Mouse (Mus musculus) megakaryocyte, adult 5-6 weeks (primary cell): ENCODE measurements at regions not wholly inside any gene's neighbourhood (a gene's known extent, or its start where the extent isn't known, plus 50 kb on each side); places are given as distances from the start of the nearest gene placed in this dataset.

Source experiments
- ATAC-seq: 2 replicates; pipeline ENCODE4 v1.8.0; 2016; ENCODE audit warnings: mild to moderate bottlenecking, inconsistent platforms; ENCODE audit not compliant: poor library complexity, severe bottlenecking

- no peak for ATAC-seq
Observed at GRCm38 (mm10) chr5:24237201-24237600, 72.4 kb downstream of the Nupl2 start.

DNA sequence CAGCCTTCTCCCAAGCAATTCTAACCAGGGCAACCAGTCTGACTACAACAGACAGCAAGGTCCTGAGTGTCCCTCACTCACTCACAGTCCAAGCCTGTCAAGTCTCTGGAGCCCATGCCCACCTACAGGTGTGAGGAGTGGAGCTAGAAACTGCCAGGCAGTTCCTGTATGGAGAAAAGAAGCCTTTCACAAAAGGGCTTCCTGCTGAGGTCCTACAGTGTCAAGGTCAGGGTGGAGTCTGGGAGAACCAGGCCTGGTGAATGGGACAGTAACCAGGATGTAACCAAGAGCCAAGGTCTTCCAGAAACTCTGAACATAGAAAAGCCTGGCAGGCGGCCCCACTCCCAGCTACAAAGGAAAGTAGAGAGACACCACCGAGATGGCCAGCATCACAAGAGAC is 74.2 kb downstream of the Nupl2 start:
- ATAC-seq = no peak

DNA sequence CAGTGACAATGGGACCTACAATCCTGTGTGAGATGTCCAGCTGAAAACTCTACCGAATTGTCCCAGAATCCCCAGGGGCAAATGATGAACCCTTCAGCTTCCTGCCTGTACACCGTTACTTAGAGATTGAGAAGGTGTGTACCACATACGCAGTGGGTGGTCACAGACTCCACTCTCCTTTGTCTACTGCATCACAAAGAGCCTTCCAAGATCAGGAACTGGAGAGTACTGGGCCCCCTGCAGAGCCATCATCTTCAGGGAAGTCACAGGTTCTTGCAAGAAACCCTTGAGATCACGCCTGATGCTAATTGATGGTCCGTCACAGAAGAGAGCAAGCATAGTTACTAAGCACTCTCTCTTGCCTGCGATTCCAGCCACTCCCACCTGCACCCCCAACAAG is 79.4 kb downstream of the Nupl2 start:
- ATAC-seq = no peak

DNA sequence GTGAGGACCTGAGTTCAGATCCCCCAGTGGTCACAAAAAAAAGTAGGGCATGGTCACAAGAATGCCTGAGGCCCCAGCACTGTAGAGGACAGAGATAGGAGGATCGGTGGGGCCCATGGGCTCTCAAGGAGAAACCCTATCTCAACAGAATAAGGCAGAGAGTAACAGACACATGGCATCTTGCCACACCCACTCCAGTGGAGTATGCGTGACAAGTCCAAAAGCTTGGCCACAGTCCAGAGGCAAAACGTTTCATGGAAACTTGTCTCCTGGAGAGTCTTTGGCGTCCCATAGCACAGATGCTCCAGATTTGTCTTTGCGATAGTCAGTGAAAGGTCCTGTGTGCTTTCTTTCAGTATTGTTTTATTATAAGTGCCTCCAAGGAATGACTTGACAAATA is 90.7 kb downstream of the Nupl2 start:
- ATAC-seq = no peak

DNA sequence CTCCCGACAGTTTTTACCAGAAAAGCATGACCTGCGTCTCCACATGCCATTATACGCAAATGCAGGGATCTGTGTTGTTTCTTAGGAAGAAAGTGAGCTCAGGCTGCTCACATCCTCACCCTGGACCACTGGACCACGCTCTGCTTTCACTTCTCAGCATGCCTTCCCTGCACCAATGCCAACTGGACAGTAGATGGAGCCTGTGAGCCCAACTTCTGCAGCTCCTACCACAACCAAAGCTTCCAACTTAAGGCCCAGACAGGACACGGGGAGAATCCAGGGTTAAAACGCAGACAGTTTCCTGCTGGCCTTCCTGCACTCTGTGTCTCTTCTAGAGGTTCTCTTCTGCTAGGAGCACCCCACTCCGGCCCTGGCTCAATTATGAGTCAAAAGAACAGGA is 90.3 kb downstream of the Kcnh2 start:
- peak; percentile 96 for ATAC-seq

- no peak for ATAC-seq
Observed at GRCm38 (mm10) chr5:24262146-24262545, 89.3 kb downstream of the Kcnh2 start.

- ATAC-seq = no peak
Observed at GRCm38 (mm10) chr5:24264151-24264550, 87.3 kb downstream of the Kcnh2 start.

GRCm38 (mm10) chr5:24265431-24265830 is 86.0 kb downstream of the Kcnh2 start:
- ATAC-seq = no peak

GRCm38 (mm10) chr5:24266344-24267295 is 84.8 kb downstream of the Kcnh2 start:
- peak; percentile 93 for ATAC-seq
